Mouse (Mus musculus): ENCODE data around the gene Erich3. TPM values are rescaled to one million over a fixed set of nuclear protein-coding genes. Genes with fewer than 3 reads are reported as not detected.

Erich3 gene
- polyA plus RNA-seq, 1 experiment from 2014 or later = 0.58 TPM

DNA sequence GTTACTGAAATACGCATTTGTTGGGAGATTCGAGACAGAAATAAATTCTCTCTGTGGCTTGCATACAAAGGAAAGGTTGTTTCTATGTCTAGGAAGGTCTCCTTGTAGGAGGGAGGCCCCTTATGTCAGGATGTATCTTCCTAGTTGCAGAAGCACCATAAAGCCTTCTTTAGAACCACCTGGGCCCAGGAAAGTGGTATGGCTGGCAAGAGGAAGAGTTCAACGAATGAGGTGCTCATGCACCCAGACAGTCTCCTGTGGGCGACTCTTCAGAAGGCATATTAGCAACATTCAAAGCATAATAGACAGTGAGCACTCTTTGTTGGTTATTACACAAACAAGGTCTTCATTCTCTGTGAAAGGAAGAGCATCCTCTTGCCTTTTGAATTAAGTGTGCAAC, 977 bp downstream of the Erich3 start:
- H3K4me2 ChIP-seq (ENCODE audit: low read depth, low read length) = peak overlapping the region; percentile 59; the same call in 1 of the 2 replicates
- no peak overlapping the region for H3K27ac ChIP-seq (replicated peaks; ENCODE audit: low read depth, low read length)
- no peak for ATAC-seq (ENCODE audit: low read depth)
- no peak overlapping the region for H3K9ac ChIP-seq (ENCODE audit: low read depth, low read length)
- no peak for DNase-seq (ENCODE audit: low spot score)
- H3K4me1 ChIP-seq (ENCODE audit: control insufficient read depth, insufficient read depth, low read length) = peaks cover 7% of the 10 kb centered on the region
- peaks cover 31% of the 10 kb centered on the region for H3K27me3 ChIP-seq (replicated peaks; ENCODE audit: control insufficient read depth, insufficient read depth, low read length)
- 33% methylated on average over 4 of the region's 4 CpGs for WGBS
- H3K4me3 ChIP-seq (ENCODE audit: low read depth, low read length) = peak overlapping the region; percentile 33; the same call in 1 of the 2 replicates
- no peaks in the 10 kb centered on the region for H3K9me3 ChIP-seq (ENCODE audit: control insufficient read depth, low read length)
- H3K36me3 ChIP-seq (ENCODE audit: control insufficient read depth, insufficient read depth, low read length) = no peaks in the 10 kb centered on the region

DNA sequence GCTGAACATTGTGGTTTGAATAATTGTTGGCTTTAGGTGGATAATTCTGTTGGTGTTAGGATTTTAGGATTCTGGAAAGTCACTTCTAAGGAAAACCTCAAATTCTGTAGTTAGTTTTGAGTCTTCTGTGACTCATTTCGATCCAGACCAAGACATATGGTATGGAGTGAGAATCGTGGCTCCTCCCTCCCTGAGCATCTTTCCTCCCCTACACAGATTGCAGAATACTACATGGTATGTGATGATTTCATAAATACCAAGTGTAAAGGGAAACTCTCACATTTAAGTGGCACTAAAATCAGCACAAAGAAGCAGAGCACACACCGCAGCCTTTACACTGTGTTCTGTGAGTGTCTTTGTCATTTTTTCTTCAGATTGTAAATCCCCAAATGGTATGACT, 4.8 kb downstream of the Erich3 start:
- ATAC-seq (ENCODE audit: low read depth) = no peak
- no peak for DNase-seq (ENCODE audit: low spot score)
- WGBS = 70% methylated on average over 3 of the region's 3 CpGs
- Histone ChIP-seq H3K4me3 (ENCODE audit: low read depth, low read length) (no peak overlapping the region), H3K9ac (ENCODE audit: low read depth, low read length) (no peak overlapping the region), H3K27ac (replicated peaks; ENCODE audit: low read depth, low read length) (no peak overlapping the region), H3K9me3 (ENCODE audit: control insufficient read depth, low read length) (no peaks in the 10 kb centered on the region), H3K4me1 (ENCODE audit: control insufficient read depth, insufficient read depth, low read length) (peaks cover 7% of the 10 kb centered on the region), H3K27me3 (replicated peaks; ENCODE audit: control insufficient read depth, insufficient read depth, low read length) (peaks cover 18% of the 10 kb centered on the region), H3K36me3 (ENCODE audit: control insufficient read depth, insufficient read depth, low read length) (no peaks in the 10 kb centered on the region), H3K4me2 (ENCODE audit: low read depth, low read length) (no peak overlapping the region)

DNA sequence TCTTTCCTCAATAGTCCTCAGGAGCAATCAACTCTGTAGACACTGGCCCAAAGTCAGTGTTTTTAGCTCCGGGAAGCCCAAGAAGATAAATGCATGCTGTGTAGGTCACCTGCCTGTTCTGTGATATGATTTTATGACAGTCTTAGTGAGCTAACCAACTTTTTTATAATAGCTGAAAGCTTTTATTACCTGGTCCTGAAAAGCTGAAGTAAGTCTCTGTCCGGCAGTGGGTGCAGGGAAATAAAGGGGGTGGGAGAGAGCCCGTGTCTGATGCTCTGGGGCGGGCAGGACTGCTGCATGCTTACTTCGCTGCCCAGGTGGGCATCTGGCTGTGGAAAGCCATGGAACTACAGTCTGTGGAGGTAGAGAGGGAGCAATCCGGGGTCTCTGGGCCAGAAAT, 6.9 kb downstream of the Erich3 start:
- Histone ChIP-seq H3K4me2 (ENCODE audit: low read depth, low read length) (no peak overlapping the region), H3K27ac (replicated peaks; ENCODE audit: low read depth, low read length) (no peak overlapping the region), H3K9ac (ENCODE audit: low read depth, low read length) (no peak overlapping the region), H3K36me3 (ENCODE audit: control insufficient read depth, insufficient read depth, low read length) (no peaks in the 10 kb centered on the region), H3K4me1 (ENCODE audit: control insufficient read depth, insufficient read depth, low read length) (no peaks in the 10 kb centered on the region), H3K9me3 (ENCODE audit: control insufficient read depth, low read length) (no peaks in the 10 kb centered on the region), H3K27me3 (replicated peaks; ENCODE audit: control insufficient read depth, insufficient read depth, low read length) (no peaks in the 10 kb centered on the region; the same call in 1 of the 2 replicates), H3K4me3 (ENCODE audit: low read depth, low read length) (no peak overlapping the region)
- 86% methylated on average over 6 of the region's 6 CpGs for WGBS
- DNase-seq (ENCODE audit: low spot score) (no peak), ATAC-seq (ENCODE audit: low read depth) (no peak)

DNA sequence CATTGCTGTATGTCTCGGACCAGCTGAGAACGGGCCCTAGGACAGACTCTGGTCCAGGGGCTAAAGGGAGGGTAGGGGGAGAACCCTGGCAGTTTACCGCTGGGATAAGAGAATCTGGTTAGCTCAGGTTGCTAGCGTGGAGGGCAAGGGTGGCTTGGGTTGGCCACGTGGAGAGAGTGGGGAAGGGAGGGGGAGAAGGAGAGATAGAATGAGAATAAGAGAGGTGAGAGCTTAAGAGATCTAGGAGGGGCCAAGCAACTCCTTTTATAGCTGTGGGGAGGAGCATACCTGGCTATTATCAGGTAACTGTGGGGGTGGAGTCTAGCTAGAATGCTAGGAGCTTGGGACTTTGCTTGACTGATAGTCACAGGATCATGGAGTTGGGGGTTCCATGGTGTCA, 7.4 kb downstream of the Erich3 start:
- no peak overlapping the region for H3K27ac ChIP-seq (replicated peaks; ENCODE audit: low read depth, low read length)
- ATAC-seq (ENCODE audit: low read depth) (no peak), DNase-seq (ENCODE audit: low spot score) (no peak)
- H3K36me3 ChIP-seq (ENCODE audit: control insufficient read depth, insufficient read depth, low read length) = no peaks in the 10 kb centered on the region
- no peak overlapping the region for H3K4me2 ChIP-seq (ENCODE audit: low read depth, low read length)
- 68% methylated on average over 5 of the region's 5 CpGs for WGBS
- H3K4me1 ChIP-seq (ENCODE audit: control insufficient read depth, insufficient read depth, low read length) = no peaks in the 10 kb centered on the region
- no peaks in the 10 kb centered on the region; the same call in 1 of the 2 replicates for H3K27me3 ChIP-seq (replicated peaks; ENCODE audit: control insufficient read depth, insufficient read depth, low read length)
- no peak overlapping the region for H3K9ac ChIP-seq (ENCODE audit: low read depth, low read length)
- H3K4me3 ChIP-seq (ENCODE audit: low read depth, low read length) = no peak overlapping the region
- no peaks in the 10 kb centered on the region for H3K9me3 ChIP-seq (ENCODE audit: control insufficient read depth, low read length)

DNA sequence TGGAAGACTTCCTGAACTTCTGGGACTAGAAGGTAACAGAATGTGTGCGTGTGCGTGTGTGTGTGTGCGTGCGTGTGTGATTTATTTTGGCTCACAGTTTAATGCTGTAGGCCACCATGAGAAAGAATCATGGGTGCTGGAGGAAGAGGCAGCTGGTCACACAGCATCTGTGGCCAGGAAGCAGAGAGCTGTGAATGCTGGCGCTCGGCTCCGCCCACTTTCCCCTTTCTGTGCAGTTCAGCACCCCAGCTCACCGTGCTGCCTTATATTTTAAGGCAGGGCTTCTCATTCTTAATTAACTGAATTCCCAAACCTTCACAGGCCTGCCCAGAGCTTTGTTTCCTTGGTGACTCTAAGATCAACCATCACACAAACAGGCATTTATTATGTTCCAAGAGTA, 9.7 kb downstream of the Erich3 start:
- Histone ChIP-seq H3K4me2 (ENCODE audit: low read depth, low read length) (no peak overlapping the region), H3K4me3 (ENCODE audit: low read depth, low read length) (no peak overlapping the region), H3K9ac (ENCODE audit: low read depth, low read length) (no peak overlapping the region), H3K9me3 (ENCODE audit: control insufficient read depth, low read length) (no peaks in the 10 kb centered on the region), H3K27me3 (replicated peaks; ENCODE audit: control insufficient read depth, insufficient read depth, low read length) (no peaks in the 10 kb centered on the region; the same call in 1 of the 2 replicates), H3K36me3 (ENCODE audit: control insufficient read depth, insufficient read depth, low read length) (no peaks in the 10 kb centered on the region), H3K27ac (replicated peaks; ENCODE audit: low read depth, low read length) (no peak overlapping the region), H3K4me1 (ENCODE audit: control insufficient read depth, insufficient read depth, low read length) (no peaks in the 10 kb centered on the region)
- DNase-seq (ENCODE audit: low spot score) (no peak), ATAC-seq (ENCODE audit: low read depth) (no peak)
- whole genome bisulfite sequencing = 67% methylated on average over 8 of the region's 8 CpGs

DNA sequence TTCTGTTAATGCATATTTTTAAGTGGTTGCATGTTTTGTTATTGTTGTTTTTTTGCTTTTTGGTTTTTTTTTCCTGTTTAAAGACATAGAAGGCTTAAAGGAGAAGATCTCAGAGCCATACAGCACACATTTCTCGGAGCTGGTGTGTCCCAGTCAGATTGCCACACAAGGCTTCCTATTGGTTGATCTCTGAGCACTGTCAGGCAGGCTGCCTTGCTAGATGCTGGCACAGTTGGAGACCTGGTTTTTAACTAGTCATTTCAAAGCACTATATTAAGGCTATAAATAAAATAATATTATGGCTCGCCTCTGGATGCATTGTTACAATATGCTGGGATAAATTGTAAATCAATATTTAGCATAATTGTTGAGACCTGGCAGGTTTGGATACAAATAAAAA, 18.9 kb downstream of the Erich3 start:
- H3K4me1 ChIP-seq (ENCODE audit: control insufficient read depth, insufficient read depth, low read length) = no peaks in the 10 kb centered on the region
- H3K9me3 ChIP-seq (ENCODE audit: control insufficient read depth, low read length) = no peaks in the 10 kb centered on the region
- H3K36me3 ChIP-seq (ENCODE audit: control insufficient read depth, insufficient read depth, low read length) = no peaks in the 10 kb centered on the region
- DNase-seq (ENCODE audit: low spot score) (no peak), ATAC-seq (ENCODE audit: low read depth) (no peak)
- H3K27me3 ChIP-seq (replicated peaks; ENCODE audit: control insufficient read depth, insufficient read depth, low read length) = no peaks in the 10 kb centered on the region
- no peak overlapping the region for H3K27ac ChIP-seq (replicated peaks; ENCODE audit: low read depth, low read length)
- no peak overlapping the region for H3K9ac ChIP-seq (ENCODE audit: low read depth, low read length)
- H3K4me3 ChIP-seq (ENCODE audit: low read depth, low read length) = no peak overlapping the region
- no peak overlapping the region for H3K4me2 ChIP-seq (ENCODE audit: low read depth, low read length)
- WGBS = 69% methylated on average over 2 of the region's 2 CpGs

DNA sequence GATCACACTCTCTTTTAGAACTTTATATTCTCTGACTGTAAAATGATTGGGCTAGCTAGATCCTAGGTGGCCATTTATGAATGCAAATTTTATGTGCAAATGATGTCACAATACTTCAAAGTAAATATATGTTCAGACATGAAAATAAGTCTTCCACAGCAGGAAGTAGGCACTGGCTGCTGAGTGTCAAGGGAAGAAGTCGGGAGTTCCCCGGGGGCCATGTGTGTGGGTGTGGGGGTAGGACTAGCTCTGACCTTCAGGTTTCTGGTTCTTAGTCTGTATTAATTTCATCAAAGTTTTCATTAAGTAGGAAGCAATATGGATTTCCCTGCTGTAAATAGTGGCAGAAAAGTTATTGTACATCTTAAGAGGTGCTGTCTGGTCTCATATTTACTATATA, 20.0 kb downstream of the Erich3 start:
- DNase-seq (ENCODE audit: low spot score) (no peak), ATAC-seq (ENCODE audit: low read depth) (no peak)
- H3K4me1 ChIP-seq (ENCODE audit: control insufficient read depth, insufficient read depth, low read length) = no peaks in the 10 kb centered on the region
- no peaks in the 10 kb centered on the region for H3K9me3 ChIP-seq (ENCODE audit: control insufficient read depth, low read length)
- H3K36me3 ChIP-seq (ENCODE audit: control insufficient read depth, insufficient read depth, low read length) = no peaks in the 10 kb centered on the region
- no peak overlapping the region for H3K4me3 ChIP-seq (ENCODE audit: low read depth, low read length)
- H3K27me3 ChIP-seq (replicated peaks; ENCODE audit: control insufficient read depth, insufficient read depth, low read length) = no peaks in the 10 kb centered on the region
- 87% methylated on average over 2 of the region's 2 CpGs for WGBS
- no peak overlapping the region for H3K27ac ChIP-seq (replicated peaks; ENCODE audit: low read depth, low read length)
- no peak overlapping the region for H3K4me2 ChIP-seq (ENCODE audit: low read depth, low read length)
- no peak overlapping the region for H3K9ac ChIP-seq (ENCODE audit: low read depth, low read length)

DNA sequence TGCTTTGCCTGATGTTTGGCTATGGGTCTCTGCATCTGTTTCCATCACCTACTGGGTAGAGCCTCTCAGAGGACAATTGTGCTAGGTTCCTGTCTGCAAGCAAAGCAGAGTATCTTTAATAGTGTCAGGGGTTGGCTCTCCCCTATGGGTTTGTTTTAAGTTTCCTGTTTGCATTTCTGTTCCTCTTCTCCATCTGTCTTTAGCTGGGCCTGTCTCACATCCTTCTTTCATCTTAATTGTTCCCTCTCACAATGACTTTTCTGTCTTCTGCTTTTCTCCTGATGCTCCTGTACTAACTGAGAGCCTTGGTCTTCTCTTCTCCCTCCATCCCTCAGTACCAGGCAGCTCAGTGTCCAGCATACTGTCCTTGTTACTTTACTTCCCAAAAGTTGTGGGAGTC, 26.6 kb downstream of the Erich3 start:
- DNase-seq (ENCODE audit: low spot score) (no peak), ATAC-seq (ENCODE audit: low read depth) (no peak)
- H3K4me3 ChIP-seq (ENCODE audit: low read depth, low read length) = no peak overlapping the region
- no peaks in the 10 kb centered on the region for H3K36me3 ChIP-seq (ENCODE audit: control insufficient read depth, insufficient read depth, low read length)
- H3K4me2 ChIP-seq (ENCODE audit: low read depth, low read length) = no peak overlapping the region
- H3K9ac ChIP-seq (ENCODE audit: low read depth, low read length) = no peak overlapping the region
- peaks cover 6% of the 10 kb centered on the region; the same call in 1 of the 2 replicates for H3K4me1 ChIP-seq (ENCODE audit: control insufficient read depth, insufficient read depth, low read length)
- H3K9me3 ChIP-seq (ENCODE audit: control insufficient read depth, low read length) = no peaks in the 10 kb centered on the region
- no peak overlapping the region for H3K27ac ChIP-seq (replicated peaks; ENCODE audit: low read depth, low read length)
- H3K27me3 ChIP-seq (replicated peaks; ENCODE audit: control insufficient read depth, insufficient read depth, low read length) = 0 out of 2 replicates have a peak, but pooled peaks cover 4% of the 10 kb centered on the region

DNA sequence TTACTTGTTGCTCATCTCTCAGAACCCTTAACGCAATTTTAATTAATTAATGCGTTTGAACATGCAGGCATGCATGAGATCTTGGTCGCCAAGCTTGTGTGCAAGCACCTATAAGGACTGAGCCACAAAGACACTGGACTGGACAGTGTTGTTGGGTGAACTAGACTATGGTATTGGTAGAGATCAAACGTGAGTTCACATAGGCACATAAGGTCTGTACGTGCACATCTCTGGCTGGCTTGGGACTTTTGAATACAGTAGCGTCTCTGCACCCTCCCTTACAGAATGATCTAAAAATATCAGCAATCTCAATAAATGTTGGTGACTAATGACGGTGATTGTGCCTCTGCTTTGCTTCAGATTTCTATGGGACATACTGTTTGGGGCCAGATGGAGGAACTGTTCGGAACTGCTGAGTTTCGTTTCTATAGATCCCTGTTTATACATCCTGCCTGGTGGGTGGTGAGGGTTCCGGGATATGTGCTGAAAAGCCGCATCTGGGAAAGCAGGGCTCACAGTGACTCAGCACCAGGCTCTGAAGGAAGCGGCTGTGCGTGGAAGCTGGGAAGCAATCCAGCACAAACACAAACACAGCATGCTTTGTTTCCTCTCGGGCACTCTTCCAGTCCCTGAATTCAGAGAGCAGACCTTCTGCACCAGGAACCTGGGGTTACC, 28.4 kb downstream of the Erich3 start:
- ATAC-seq (ENCODE audit: low read depth) = peak; percentile 88
- peak; percentile 93 for DNase-seq (ENCODE audit: low spot score)
- no peak overlapping the region for H3K4me3 ChIP-seq (ENCODE audit: low read depth, low read length)
- no peak overlapping the region for H3K9ac ChIP-seq (ENCODE audit: low read depth, low read length)
- no peaks in the 10 kb centered on the region for H3K9me3 ChIP-seq (ENCODE audit: control insufficient read depth, low read length)
- 0 out of 2 replicates have a peak, but pooled peaks cover 4% of the 10 kb centered on the region for H3K27me3 ChIP-seq (replicated peaks; ENCODE audit: control insufficient read depth, insufficient read depth, low read length)
- H3K27ac ChIP-seq (replicated peaks; ENCODE audit: low read depth, low read length) = no peak overlapping the region
- peaks cover 6% of the 10 kb centered on the region; the same call in 1 of the 2 replicates for H3K4me1 ChIP-seq (ENCODE audit: control insufficient read depth, insufficient read depth, low read length)
- 41% methylated on average over 14 of the region's 14 CpGs for WGBS
- H3K36me3 ChIP-seq (ENCODE audit: control insufficient read depth, insufficient read depth, low read length) = no peaks in the 10 kb centered on the region
- H3K4me2 ChIP-seq (ENCODE audit: low read depth, low read length) = peak overlapping the region; percentile 36
